Mouse (Mus musculus) forebrain, embryonic 12.5 days (tissue): ENCODE measurements at regions not wholly inside any gene's neighbourhood (a gene's known extent, or its start where the extent isn't known, plus 50 kb on each side); places are given as distances from the start of the nearest gene placed in this dataset.

Experiments
- ATAC-seq: fragments of 200-750 bp; cut with Nextera tagmentation; 2 replicates; pipeline ENCODE4 v1.8.0; 2017; ENCODE audit warnings: moderate TSS enrichment; ENCODE audit not compliant: low FRiP score
- H3K27ac ChIP-seq: fragments of 300-500 bp; sonication (generic); 2 replicates; pipeline ENCODE4 v1.5.1; 2016; ENCODE audit warnings: mild to moderate bottlenecking
- H3K27me3 ChIP-seq: fragments of 300-500 bp; sonication (generic); 2 replicates; pipeline ENCODE4 v1.6.1; 2016; ENCODE audit warnings: mild to moderate bottlenecking
- H3K36me3 ChIP-seq: fragments of 300-500 bp; sonication (generic); replicated peaks from 2 replicates; pipeline ENCODE4 v1.6.1; 2016; ENCODE audit warnings: mild to moderate bottlenecking
- H3K4me1 ChIP-seq: fragments of 300-500 bp; sonication (generic); 2 replicates; pipeline ENCODE4 v1.6.1; 2016
- H3K4me2 ChIP-seq: fragments of 300-500 bp; sonication (generic); 2 replicates; pipeline ENCODE4 v1.6.1; 2016; ENCODE audit warnings: mild to moderate bottlenecking, moderate library complexity
- H3K4me3 ChIP-seq: fragments of 300-500 bp; sonication (generic); replicated peaks from 2 replicates; pipeline ENCODE4 v1.5.1; 2016; ENCODE audit warnings: mild to moderate bottlenecking
- H3K9ac ChIP-seq: fragments of 300-500 bp; sonication (generic); 2 replicates; pipeline ENCODE4 v1.6.1; 2016; ENCODE audit warnings: mild to moderate bottlenecking
- H3K9me3 ChIP-seq: fragments of 300-500 bp; sonication (generic); 2 replicates; pipeline ENCODE4 v1.6.1; 2016
- WGBS: fragments of 180-500 bp; shearing (Covaris S2); methylation state at CpG from one replicate; pipeline ENCODE4 v1.1.7; 2016; 5-methylcytosine and 5-hydroxymethylcytosine counted together

DNA sequence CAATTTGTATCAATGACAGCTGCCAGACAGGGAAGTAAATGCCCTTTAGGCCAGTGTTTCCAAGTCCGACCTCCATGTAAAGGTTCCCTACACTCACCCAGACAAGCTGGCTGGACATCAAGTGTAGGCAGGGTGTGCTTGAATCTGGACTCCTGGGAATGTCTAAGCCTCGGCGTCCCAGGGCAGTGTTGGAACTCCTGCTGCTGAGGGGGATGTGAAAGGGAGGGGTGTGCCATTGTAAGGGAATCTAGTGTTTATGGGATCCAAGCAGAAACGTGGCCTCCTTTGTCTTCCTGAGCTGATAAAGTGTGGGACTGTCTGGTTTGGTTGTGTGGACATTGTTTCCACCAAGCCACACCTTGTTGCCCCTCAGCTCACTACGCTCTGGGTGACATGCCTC, 291.9 kb downstream of the Cxcl12 start:
- ATAC-seq, result no peak
- Histone ChIP-seq H3K27me3 (no peaks in the 10 kb centered on the region), H3K9me3 (no peaks in the 10 kb centered on the region), H3K4me1 (no peaks in the 10 kb centered on the region), H3K4me3 (no peak overlapping the region), H3K4me2 (no peak overlapping the region), H3K27ac (no peak overlapping the region), H3K9ac (no peak overlapping the region), H3K36me3 (no peaks in the 10 kb centered on the region)
- 39% methylated on average over 5 of the region's 5 CpGs for WGBS

DNA sequence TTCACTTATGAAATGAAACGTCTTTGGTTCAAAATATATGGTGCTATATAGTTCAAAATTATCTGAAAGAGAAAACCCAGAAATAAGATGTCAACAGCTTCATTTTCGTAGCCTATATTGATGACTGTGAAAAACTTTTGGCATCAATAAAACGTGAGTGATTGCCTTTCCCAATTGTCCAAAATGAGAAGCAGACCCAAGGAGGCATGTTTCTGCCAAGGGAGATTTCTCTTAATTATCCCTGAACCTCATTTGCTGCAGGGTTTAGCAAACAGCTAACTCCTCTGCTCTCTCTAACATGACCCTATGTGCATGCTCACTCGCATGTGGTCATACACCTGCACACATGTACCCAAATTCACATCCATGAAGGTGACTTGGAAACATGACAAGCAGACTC, 296.8 kb downstream of the Cxcl12 start:
- no peak overlapping the region for H3K9ac ChIP-seq
- no peak overlapping the region for H3K4me2 ChIP-seq
- no peaks in the 10 kb centered on the region for H3K27me3 ChIP-seq
- no peak for ATAC-seq
- H3K27ac ChIP-seq, result no peak overlapping the region
- whole genome bisulfite sequencing, result 89% methylated on average over 4 of the region's 4 CpGs
- no peaks in the 10 kb centered on the region for H3K36me3 ChIP-seq
- no peaks in the 10 kb centered on the region for H3K9me3 ChIP-seq
- H3K4me1 ChIP-seq, result no peaks in the 10 kb centered on the region
- no peak overlapping the region for H3K4me3 ChIP-seq

DNA sequence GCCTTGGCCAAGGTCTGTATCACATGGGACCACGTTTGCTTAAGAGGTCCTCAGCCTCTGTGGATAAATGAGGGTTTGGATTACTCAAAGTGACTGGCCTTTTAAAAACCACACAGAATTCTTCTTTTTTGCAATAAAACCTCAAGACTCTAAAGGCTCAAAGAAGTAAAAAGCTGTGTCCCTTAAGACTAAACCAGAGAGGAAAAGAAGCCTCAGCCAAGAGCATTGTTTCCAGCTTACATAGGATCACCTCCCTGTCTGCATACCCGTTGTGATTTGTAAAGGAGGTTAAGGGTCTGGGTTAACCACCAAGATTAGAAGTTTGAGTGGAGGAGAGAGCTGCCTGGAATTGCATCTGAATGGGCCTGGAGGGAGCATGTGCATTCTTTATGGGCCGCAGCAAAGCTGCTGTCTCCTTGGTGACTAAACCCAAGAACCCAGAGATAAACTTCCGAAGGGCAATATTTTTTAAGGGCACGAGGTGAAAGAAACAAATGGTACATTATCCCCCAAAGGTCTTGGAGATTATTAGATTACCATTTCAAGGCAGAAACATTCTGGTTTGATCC, 297.4 kb downstream of the Cxcl12 start:
- no peak for ATAC-seq
- Histone ChIP-seq H3K36me3 (no peaks in the 10 kb centered on the region), H3K9me3 (no peaks in the 10 kb centered on the region), H3K27me3 (no peaks in the 10 kb centered on the region), H3K27ac (no peak overlapping the region), H3K4me3 (no peak overlapping the region), H3K9ac (no peak overlapping the region), H3K4me1 (no peaks in the 10 kb centered on the region), H3K4me2 (no peak overlapping the region)
- 37% methylated on average over 5 of the region's 5 CpGs for WGBS

DNA sequence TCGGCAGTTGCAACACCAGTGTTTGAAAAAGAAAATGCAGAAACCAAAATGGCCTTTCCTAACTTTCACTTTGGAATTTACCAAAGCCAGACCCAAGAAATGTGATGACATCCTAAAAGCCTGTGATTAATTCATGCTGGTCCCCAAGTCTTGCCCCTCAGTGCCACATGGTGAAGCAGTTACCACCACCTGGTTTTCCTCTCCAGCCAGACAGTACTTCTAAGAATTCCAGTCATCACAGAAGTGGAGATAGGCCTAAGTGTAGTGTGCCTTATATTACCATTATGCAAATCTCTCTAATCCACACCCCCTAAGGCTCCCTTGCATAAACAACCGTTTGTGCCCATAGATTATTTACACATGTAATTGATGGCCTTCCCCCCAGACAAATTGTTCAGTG, 311.0 kb downstream of the Cxcl12 start:
- H3K4me3 ChIP-seq, result no peak overlapping the region
- WGBS, result 64% methylated on average over 2 of the region's 2 CpGs
- H3K9me3 ChIP-seq, result no peaks in the 10 kb centered on the region
- no peak overlapping the region for H3K9ac ChIP-seq
- no peak for ATAC-seq
- H3K27ac ChIP-seq, result no peak overlapping the region
- no peaks in the 10 kb centered on the region for H3K4me1 ChIP-seq
- no peaks in the 10 kb centered on the region for H3K36me3 ChIP-seq
- H3K27me3 ChIP-seq, result no peaks in the 10 kb centered on the region
- no peak overlapping the region for H3K4me2 ChIP-seq

DNA sequence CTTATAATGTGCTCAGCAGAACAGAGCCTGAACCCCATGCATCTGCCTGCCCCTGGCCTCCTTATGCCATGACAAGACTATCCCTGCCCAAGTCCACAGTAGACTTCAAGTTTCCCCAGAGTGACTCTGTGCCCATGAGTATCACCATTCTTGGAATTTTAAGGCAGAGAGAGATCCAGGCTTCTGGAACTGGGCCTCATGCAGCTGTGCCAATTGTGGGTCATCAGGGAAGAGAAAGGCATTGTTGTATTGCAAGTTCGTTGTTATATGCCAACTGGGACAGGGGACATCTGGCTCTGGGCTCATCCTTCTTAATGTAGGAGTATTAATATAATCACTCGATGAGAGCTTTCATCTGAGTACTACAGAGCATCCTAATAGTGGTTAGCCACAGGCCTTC, 312.1 kb downstream of the Cxcl12 start:
- H3K9me3 ChIP-seq, result no peaks in the 10 kb centered on the region
- H3K27me3 ChIP-seq, result no peaks in the 10 kb centered on the region
- no peaks in the 10 kb centered on the region for H3K36me3 ChIP-seq
- no peak overlapping the region for H3K4me3 ChIP-seq
- H3K9ac ChIP-seq, result no peak overlapping the region
- WGBS, result 93% methylated on average over 2 of the region's 2 CpGs
- H3K4me2 ChIP-seq, result no peak overlapping the region
- no peak for ATAC-seq
- H3K27ac ChIP-seq, result no peak overlapping the region
- H3K4me1 ChIP-seq, result no peaks in the 10 kb centered on the region

DNA sequence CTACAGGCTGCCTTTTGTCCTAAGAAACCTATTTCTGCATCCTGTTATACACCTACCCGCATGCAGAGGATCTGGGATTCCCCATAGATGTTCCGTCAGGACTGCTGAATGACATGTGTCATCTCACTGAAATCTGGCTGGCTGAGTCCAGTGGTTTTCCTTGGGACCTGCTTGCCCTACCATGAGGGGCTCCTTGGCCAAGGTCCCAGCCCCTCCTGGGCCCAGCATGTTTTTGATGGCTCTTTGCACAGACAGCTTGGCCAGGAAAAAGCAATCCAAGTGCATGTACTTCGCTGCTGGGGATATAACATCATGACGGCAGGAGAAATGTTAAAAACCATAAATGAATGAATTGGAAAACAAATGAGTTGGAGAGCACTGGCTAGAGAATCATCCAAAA, 320.8 kb downstream of the Cxcl12 start:
- no peaks in the 10 kb centered on the region for H3K36me3 ChIP-seq
- H3K4me2 ChIP-seq, result no peak overlapping the region
- 94% methylated on average over 4 of the region's 4 CpGs for WGBS
- H3K9me3 ChIP-seq, result no peaks in the 10 kb centered on the region
- H3K27ac ChIP-seq, result no peak overlapping the region
- no peak for ATAC-seq
- H3K4me1 ChIP-seq, result no peaks in the 10 kb centered on the region
- H3K27me3 ChIP-seq, result no peaks in the 10 kb centered on the region
- no peak overlapping the region for H3K9ac ChIP-seq
- no peak overlapping the region for H3K4me3 ChIP-seq

DNA sequence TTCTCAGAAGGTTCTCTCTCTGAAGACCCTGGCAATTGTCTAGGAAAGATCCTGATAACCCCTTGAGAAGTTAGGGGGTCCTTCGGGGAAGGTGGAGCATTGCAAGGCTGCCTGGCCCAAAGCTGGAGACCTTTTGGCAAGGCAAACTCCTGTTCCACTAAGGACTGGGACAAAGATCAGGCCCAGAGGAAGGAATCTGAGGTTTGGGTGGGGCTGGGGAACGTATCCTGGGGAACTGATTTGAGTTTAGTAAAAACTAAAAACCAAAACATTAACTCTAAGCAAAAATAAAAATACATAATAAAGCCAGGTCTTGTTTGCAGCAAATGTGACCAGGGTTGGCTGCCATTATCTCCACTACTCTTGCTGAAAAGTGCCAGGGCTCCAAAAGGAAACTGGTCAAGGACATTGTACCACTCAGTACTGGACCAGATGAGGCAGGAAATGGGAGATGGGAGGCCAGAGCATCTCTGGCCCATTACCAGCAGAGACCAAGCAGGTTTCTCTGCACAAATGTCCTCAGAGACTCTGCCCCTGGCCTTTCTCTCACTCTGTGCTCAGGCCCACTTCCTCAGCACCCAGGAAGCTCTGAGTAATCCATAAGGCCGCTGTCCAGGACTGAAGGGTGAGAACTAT, 321.5 kb downstream of the Cxcl12 start:
- Histone ChIP-seq H3K36me3 (no peaks in the 10 kb centered on the region), H3K9ac (no peak overlapping the region), H3K4me1 (no peaks in the 10 kb centered on the region), H3K27me3 (no peaks in the 10 kb centered on the region), H3K27ac (no peak overlapping the region), H3K9me3 (no peaks in the 10 kb centered on the region), H3K4me2 (no peak overlapping the region), H3K4me3 (no peak overlapping the region)
- ATAC-seq, result no peak
- WGBS, result 83% methylated on average over 3 of the region's 3 CpGs

DNA sequence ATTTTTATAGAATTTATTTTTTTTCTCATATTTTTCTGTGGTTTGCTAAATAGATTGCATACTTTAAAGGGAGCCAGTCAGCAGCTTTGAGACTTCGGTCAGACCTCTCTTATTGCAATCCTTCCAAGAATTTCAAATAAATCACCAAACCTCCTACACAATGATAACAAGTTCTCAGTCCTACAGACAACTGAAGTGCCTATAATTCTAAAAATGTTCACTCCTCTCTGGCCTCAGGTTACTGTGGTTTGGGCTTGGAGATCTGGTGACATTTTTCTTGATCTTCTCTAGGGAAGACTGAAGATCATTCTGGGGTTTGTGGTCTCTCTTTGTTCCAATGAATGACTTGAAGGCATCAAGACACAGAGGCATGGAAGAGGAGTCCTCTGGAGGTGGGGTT, 326.6 kb downstream of the Cxcl12 start:
- Histone ChIP-seq H3K27ac (no peak overlapping the region), H3K9me3 (no peaks in the 10 kb centered on the region), H3K9ac (no peak overlapping the region), H3K4me1 (no peaks in the 10 kb centered on the region), H3K36me3 (no peaks in the 10 kb centered on the region), H3K4me3 (no peak overlapping the region), H3K4me2 (no peak overlapping the region), H3K27me3 (no peaks in the 10 kb centered on the region)
- WGBS, result 91% methylated on average over 1 of the region's 1 CpGs
- ATAC-seq, result no peak

DNA sequence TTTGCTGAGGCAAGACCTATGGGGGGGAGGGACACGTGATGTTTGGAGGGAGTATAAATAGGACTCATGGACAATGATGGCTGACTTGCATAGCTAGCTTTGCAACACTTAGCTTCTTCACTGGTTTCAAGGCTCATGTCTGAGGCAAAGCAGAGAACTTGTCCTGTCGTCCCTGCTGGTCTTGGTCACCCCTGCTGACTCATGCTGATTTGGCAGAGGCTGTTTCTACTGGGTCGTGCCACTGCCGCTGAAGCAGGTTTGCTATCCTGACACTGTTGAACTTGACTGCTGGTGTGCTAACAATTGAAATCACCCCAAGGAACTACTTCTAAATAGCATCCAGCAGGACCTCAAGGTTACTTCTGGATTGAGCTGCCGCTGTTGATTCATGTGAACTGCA, 329.0 kb downstream of the Cxcl12 start:
- Histone ChIP-seq H3K27me3 (no peaks in the 10 kb centered on the region), H3K4me1 (no peaks in the 10 kb centered on the region), H3K4me2 (no peak overlapping the region), H3K36me3 (no peaks in the 10 kb centered on the region), H3K4me3 (no peak overlapping the region), H3K9ac (no peak overlapping the region), H3K9me3 (no peaks in the 10 kb centered on the region), H3K27ac (no peak overlapping the region)
- WGBS, result 87% methylated on average over 5 of the region's 5 CpGs
- ATAC-seq, result no peak

DNA sequence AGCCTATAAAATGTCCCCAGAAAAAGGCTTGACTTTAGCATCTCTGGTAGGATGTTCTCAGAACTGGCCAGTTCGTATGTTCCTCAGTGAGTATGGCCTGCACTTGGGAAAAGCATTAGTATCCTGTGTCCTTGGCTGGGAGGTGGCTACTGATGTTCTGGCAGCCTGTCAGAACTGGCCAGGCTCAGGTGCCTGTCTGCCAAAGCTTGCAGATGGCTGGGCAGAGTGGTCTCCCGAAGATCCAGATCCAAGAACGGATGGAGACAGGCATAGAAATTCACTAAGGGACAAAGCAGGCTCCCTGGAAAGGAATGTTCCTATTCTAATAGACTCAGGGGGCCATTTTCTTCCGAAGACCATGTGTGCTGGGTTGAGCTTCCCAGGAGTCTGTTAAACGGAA, 329.6 kb downstream of the Cxcl12 start:
- Histone ChIP-seq H3K27ac (no peak overlapping the region), H3K4me2 (no peak overlapping the region), H3K9me3 (no peaks in the 10 kb centered on the region), H3K4me1 (no peaks in the 10 kb centered on the region), H3K36me3 (no peaks in the 10 kb centered on the region), H3K27me3 (no peaks in the 10 kb centered on the region), H3K4me3 (no peak overlapping the region), H3K9ac (no peak overlapping the region)
- ATAC-seq, result no peak
- 91% methylated on average over 5 of the region's 5 CpGs for WGBS

DNA sequence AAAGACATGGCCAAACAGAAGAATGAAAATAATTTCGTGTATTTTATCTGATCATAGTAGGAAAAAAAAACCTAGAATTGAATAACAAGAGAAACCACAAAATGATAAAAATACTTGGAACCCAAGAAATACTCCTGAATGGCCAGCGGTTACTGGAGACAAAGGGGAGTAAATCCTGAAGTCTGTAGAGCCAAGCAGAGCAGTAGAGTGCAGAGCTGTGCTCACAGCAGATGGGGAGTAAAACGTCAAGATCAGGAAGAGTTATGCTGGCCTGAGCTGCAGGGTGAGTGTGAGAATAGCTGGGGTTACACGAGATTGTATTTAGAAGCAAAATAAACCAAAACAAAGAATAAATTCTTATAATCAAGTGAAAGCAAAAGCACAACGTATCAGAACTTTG, 334.0 kb downstream of the Cxcl12 start:
- no peaks in the 10 kb centered on the region for H3K27me3 ChIP-seq
- H3K9ac ChIP-seq, result no peak overlapping the region
- H3K4me3 ChIP-seq, result no peak overlapping the region
- ATAC-seq, result no peak
- no peak overlapping the region for H3K27ac ChIP-seq
- no peaks in the 10 kb centered on the region for H3K36me3 ChIP-seq
- H3K4me2 ChIP-seq, result no peak overlapping the region
- H3K9me3 ChIP-seq, result no peaks in the 10 kb centered on the region
- whole genome bisulfite sequencing, result 74% methylated on average over 5 of the region's 5 CpGs
- H3K4me1 ChIP-seq, result no peaks in the 10 kb centered on the region

DNA sequence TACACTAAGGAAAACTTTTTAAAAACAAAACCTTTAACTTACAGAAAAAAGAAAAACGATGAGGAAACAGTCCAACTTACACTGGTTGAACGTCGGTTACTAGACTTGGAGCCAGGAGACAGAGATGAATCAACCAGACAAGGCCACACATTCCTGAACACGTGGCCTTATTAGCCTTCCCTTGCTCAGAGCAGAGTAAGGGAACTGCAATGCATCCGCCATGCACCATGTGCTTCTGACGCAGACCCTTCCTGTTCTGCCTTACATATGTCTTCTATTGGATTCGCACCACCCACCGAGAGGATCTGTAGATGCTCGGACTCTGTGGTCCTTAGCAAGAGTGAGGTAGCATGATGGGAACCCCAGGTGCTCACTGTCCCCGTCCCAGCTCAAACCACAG, 336.2 kb upstream of the Zfp637 start:
- H3K27ac ChIP-seq, result no peak overlapping the region
- no peak overlapping the region for H3K4me2 ChIP-seq
- ATAC-seq, result no peak
- H3K27me3 ChIP-seq, result no peaks in the 10 kb centered on the region
- H3K36me3 ChIP-seq, result no peaks in the 10 kb centered on the region
- 89% methylated on average over 10 of the region's 10 CpGs for WGBS
- no peaks in the 10 kb centered on the region for H3K4me1 ChIP-seq
- no peaks in the 10 kb centered on the region for H3K9me3 ChIP-seq
- H3K4me3 ChIP-seq, result no peak overlapping the region
- no peak overlapping the region for H3K9ac ChIP-seq

DNA sequence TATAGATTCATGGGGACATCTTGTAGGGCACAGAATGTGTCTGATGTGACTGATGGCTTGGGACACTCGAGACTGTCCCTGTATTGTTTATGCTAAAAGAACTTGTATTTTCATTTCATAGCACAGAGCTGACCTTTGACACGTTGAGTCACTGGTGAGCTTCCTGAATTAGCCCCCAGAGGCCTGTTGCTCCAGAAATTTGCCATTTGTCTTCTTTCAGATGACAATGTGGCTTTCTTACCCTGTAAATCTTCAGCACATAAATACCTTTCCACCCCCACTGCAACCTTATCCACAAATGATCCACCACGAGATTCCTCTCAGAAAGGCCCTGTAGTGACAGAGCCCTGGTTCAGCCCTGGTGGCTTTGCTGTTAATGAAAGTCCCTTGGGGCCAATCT, 335.5 kb upstream of the Zfp637 start:
- no peak for ATAC-seq
- H3K9ac ChIP-seq, result no peak overlapping the region
- no peak overlapping the region for H3K4me2 ChIP-seq
- no peak overlapping the region for H3K4me3 ChIP-seq
- 81% methylated on average over 3 of the region's 3 CpGs for WGBS
- no peaks in the 10 kb centered on the region for H3K9me3 ChIP-seq
- no peaks in the 10 kb centered on the region for H3K27me3 ChIP-seq
- H3K27ac ChIP-seq, result no peak overlapping the region
- H3K4me1 ChIP-seq, result no peaks in the 10 kb centered on the region
- no peaks in the 10 kb centered on the region for H3K36me3 ChIP-seq
